Mouse (Mus musculus) olfactory bulb, adult 2 months (tissue): ENCODE data around the gene Slf2.

Experiments
- CTCF ChIP-seq: fragments of 200-500 bp; IDR thresholded peaks from 2 replicates; pipeline ENCODE4 v1.5.1; 2012; ENCODE audit warnings: low read depth, mild to moderate bottlenecking, low read length, moderate library complexity; ENCODE audit not compliant: insufficient read depth
- POLR2A ChIP-seq: fragments of 200-500 bp; IDR thresholded peaks from 2 replicates; pipeline ENCODE4 v1.6.1; 2012; ENCODE audit warnings: mild to moderate bottlenecking, low read depth, low read length, moderate library complexity; ENCODE audit not compliant: insufficient read depth

DNA sequence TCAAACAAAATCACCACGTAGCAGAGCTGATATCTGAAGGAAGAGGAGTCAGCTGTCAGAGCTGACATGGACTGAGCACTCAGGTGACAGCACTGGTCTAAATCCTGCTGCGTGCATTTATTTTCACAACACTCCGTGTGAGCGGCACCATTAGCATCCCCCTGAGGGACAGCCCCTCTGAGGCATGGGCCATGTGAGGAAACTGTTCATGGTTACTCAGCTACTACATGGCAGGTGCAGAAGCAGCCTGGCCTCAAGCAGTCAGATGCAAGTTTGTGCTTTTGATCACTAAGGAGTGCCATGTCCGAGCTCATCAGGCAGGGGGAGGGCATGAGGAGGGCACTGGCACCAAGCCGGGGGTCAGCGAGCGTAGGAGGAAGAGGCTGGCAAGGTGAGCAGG, 68.7 kb downstream of the Slf2 start:
- TF ChIP-seq CTCF (no peak), POLR2A (no peak)
